Mouse (Mus musculus): Measurements from ENCODE around the gene Gk5.
A peak's percentile ranks its signal among the peaks of the same experiment; 100 is the strongest.

DNA sequence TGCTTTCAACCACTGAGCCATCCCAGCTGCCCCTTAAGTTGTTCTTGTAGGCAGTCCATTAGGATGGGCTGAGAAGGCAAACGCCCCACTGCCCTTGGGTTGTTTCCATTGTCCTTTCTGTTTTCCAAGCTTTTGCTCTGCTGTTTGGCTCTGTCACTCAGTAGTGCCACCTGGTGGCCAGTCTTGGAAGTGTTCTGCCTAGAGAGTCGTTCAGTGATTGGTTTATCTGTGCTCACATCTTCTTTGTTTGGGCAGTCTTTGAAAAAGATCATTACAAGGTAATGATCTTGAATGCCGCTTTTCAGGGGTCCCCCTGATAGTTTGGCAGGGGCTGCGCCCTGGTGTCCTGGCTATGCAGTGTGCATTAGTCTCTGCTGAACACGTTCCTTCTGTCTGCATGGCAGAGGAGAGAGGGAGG, 48.0 kb downstream of the Gk5 start:
- TF ChIP-seq CTCF (IDR thresholded peaks at IDR 0.05; ENCODE audit: low read depth, low read length) (peak; percentile 71), EP300 (IDR thresholded peaks at IDR 0.05; ENCODE audit: insufficient read depth, low read depth, low read length) (no peak), POLR2A (IDR thresholded peaks at IDR 0.05; ENCODE audit: insufficient read depth, low read length) (no peak)
